Mouse (Mus musculus) kidney, postnatal 0 days (tissue): ENCODE data around the gene Phgr1. TPM values are rescaled to one million over a fixed set of nuclear protein-coding genes. Genes with fewer than 3 reads are reported as not detected.

Experiments used
- ATAC-seq: fragments of 200-750 bp; cut with Nextera tagmentation; replicated peaks from 2 replicates; pipeline ENCODE4 v1.8.0; 2017; ENCODE audit warnings: low read depth, moderate number of reproducible peaks, moderate TSS enrichment, moderate library complexity; ENCODE audit not compliant: low FRiP score
- DNase-seq: peaks from one replicate; pipeline ENCODE4 v3.0.0-alpha.2; 2016; ENCODE audit warnings: low spot score
- H3K27ac ChIP-seq: fragments of 300-500 bp; sonication (generic); 2 replicates; pipeline ENCODE4 v1.5.1; 2014; ENCODE audit warnings: mild to moderate bottlenecking
- H3K27me3 ChIP-seq: fragments of 300-500 bp; sonication (generic); 2 replicates; pipeline ENCODE4 v1.6.1; 2014; ENCODE audit warnings: low read length, mixed read lengths; ENCODE audit not compliant: insufficient read depth
- H3K36me3 ChIP-seq: fragments of 300-500 bp; sonication (generic); 2 replicates; pipeline ENCODE4 v1.6.1; 2014; ENCODE audit warnings: low read length, mixed read lengths; ENCODE audit not compliant: insufficient read depth
- H3K4me1 ChIP-seq: fragments of 300-500 bp; sonication (generic); replicated peaks from 2 replicates; pipeline ENCODE4 v1.6.1; 2014; ENCODE audit warnings: antibody characterized with exemption, low read length, mixed read lengths; ENCODE audit not compliant: insufficient read depth
- H3K4me2 ChIP-seq: fragments of 300-500 bp; sonication (generic); 2 replicates; pipeline ENCODE4 v1.6.1; 2014; ENCODE audit warnings: mild to moderate bottlenecking, low read length, moderate library complexity, mixed read lengths
- H3K4me3 ChIP-seq: fragments of 300-500 bp; sonication (generic); replicated peaks from 2 replicates; pipeline ENCODE4 v1.5.1; 2014; ENCODE audit warnings: low read depth, low read length
- H3K9ac ChIP-seq: fragments of 300-500 bp; sonication (generic); 2 replicates; pipeline ENCODE4 v1.6.1; 2014; ENCODE audit warnings: low read depth, low read length
- H3K9me3 ChIP-seq: fragments of 300-500 bp; sonication (generic); replicated peaks from 2 replicates; pipeline ENCODE4 v1.6.1; 2016; ENCODE audit warnings: low read length, inconsistent platforms, mixed read lengths
- CTCF ChIP-seq: IDR thresholded peaks from 2 replicates; pipeline ENCODE4 v1.5.1; 2016; ENCODE audit warnings: antibody characterized with exemption, low read depth, mild to moderate bottlenecking, moderate library complexity
- WGBS: fragments of 180-500 bp; shearing (Covaris S2); extraction: QIAGEN DNeasy Blood & Tissue Kit; methylation state at CpG from one replicate; pipeline ENCODE4 v1.1.7; 2014; 5-methylcytosine and 5-hydroxymethylcytosine counted together
- polyA plus RNA-seq: library from polyadenylated mRNA; unstranded; fragments of >200 nt; fragmentation: Nextera tagmentation; extraction: Ambion mirVana; gene quantifications from 2 replicates; pipeline ENCODE4 v1.2.1, GENCODE M21; 2015

The Phgr1 gene
- polyA plus RNA-seq, 1 experiment from 2014 or later: not detected

DNA sequence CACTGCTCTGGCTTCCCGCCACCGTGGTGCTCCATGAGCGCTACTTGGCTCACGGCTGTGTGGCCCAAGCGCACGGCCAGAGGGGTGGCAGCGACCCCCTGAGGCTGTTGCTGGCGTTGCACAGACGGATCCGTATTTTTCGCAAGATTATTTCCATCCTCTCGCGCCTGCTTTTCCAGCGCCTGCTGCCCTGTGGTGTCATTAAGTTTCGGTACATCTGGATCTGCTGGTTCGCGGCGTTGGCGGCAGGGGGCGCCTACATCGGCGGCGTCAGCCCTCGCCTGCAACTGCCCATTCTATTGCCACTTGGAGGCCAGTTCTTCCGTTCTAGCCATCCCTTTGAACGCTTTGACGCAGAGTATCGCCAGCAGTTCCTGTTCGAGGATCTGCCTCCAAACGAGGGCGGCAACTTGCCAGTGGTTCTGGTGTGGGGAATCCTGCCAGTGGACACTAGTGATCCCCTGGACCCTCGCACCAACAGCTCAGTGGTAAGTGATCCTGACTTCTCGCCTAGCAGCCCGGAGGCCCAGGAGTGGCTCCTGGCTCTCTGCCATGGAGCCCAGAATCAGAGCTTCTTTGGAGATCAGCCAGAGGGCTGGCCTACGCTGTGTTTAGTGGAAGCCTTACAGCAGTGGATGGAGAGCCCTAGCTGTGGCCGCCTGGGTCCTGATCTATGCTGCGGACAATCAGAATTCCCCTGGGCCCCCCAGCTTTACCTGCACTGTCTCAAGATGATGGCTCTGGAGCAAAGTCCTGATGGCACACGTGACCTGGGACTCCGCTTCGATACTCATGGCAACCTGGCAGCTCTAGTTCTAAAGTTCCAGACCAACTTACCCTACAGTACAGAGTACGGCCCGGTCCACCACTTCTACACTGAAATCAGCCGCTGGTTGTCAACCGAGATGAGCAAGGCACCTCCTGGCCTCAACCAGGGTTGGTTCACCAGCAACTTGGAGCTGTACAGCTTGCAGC is 18.3 kb downstream of the Phgr1 start:
- Histone ChIP-seq H3K4me1 (no peaks in the 10 kb centered on the region), H3K9ac (no peak overlapping the region), H3K36me3 (no peaks in the 10 kb centered on the region), H3K27ac (no peak overlapping the region), H3K4me2 (peak overlapping the region; percentile 38), H3K4me3 (no peak overlapping the region), H3K9me3 (no peaks in the 10 kb centered on the region), H3K27me3 (0 out of 2 replicates have a peak, but pooled peaks cover 2% of the 10 kb centered on the region)
- WGBS: 25% methylated on average over 44 of the region's 44 CpGs
- ATAC-seq (peak; percentile 33; the same call in 1 of the 2 replicates), DNase-seq (peak; percentile 76)
- peak; percentile 79 for TF ChIP-seq CTCF

DNA sequence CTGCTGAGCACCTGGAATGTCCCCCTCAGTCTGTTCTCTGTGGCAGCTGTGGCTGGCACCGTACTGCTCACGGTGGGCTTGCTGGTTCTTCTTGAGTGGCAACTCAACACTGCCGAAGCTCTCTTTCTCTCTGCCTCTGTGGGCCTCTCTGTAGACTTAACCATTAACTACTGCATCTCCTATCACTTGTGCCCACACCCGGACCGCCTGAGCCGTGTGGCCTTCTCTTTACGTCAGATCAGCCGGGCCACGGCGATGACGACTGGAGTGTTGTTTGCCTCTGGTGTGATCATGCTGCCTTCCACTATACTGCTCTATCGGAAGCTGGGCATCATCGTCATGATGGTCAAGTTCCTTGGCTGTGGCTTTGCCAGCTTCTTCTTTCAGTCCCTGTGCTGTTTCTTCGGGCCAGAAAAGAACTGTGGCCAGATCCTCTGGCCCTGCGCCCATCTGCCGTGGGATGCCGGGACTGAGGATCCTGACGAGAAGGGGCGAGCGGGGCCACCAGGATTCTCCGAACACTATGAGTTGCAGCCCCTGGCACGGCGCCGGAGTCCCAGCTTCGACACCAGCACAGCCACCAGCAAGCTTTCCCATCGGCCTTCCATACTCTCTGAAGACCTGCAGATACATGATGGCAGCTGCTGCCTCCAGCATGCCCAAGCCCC is 19.2 kb downstream of the Phgr1 start:
- H3K4me1 ChIP-seq: no peaks in the 10 kb centered on the region
- H3K9ac ChIP-seq: no peak overlapping the region
- no peak overlapping the region for H3K4me3 ChIP-seq
- no peak for TF ChIP-seq CTCF
- no peaks in the 10 kb centered on the region for H3K9me3 ChIP-seq
- 0 out of 2 replicates have a peak, but pooled peaks cover 3% of the 10 kb centered on the region for H3K27me3 ChIP-seq
- DNase-seq (no peak), ATAC-seq (no peak)
- no peak overlapping the region for H3K4me2 ChIP-seq
- WGBS: 93% methylated on average over 26 of the region's 26 CpGs
- no peak overlapping the region for H3K27ac ChIP-seq
- no peaks in the 10 kb centered on the region for H3K36me3 ChIP-seq

DNA sequence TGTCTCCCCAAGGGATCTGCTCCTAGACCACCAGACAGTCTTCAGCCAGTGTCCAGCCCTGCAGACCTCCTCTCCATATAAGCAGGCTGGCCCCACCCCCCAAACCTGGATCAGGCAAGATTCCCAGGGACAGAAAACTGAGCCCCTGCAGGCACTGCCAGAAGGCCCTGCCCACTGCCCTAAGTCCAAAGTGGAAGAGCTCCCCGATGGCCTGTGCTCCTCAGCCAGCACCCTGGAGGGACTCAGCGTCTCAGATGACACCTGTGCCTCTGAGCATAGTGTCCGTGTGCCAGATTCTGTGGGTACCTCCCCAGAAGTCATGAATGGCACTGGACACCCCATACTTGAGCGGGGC is 19.7 kb downstream of the Phgr1 start:
- DNase-seq (no peak), ATAC-seq (no peak)
- Histone ChIP-seq H3K27me3 (0 out of 2 replicates have a peak, but pooled peaks cover 3% of the 10 kb centered on the region), H3K4me2 (no peak overlapping the region), H3K9me3 (no peaks in the 10 kb centered on the region), H3K27ac (no peak overlapping the region), H3K36me3 (no peaks in the 10 kb centered on the region), H3K9ac (no peak overlapping the region), H3K4me1 (no peaks in the 10 kb centered on the region), H3K4me3 (no peak overlapping the region)
- no peak for TF ChIP-seq CTCF
- 72% methylated on average over 4 of the region's 4 CpGs for WGBS

DNA sequence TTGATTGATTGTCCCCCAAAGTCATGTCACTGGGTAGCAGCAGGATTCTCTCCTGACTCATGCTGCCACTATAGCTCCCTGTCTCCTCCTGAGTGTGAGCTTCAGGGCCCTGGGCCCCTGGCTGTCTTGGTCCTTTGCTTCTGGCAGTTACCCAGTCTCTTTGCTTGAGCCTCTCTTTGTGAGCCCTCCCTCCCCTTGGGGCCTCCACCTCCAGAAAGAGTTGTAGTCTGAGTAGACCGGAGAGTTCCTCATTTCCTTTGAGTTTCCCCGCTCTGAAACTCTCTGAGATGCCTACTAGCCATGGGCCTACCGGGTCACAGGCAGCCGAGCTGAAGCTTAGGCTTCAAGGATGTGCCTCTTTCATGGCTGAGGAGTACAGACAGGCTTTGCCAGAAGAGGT is 21.1 kb downstream of the Phgr1 start:
- no peaks in the 10 kb centered on the region for H3K9me3 ChIP-seq
- 0 out of 2 replicates have a peak, but pooled peaks cover 3% of the 10 kb centered on the region for H3K27me3 ChIP-seq
- no peaks in the 10 kb centered on the region for H3K36me3 ChIP-seq
- no peak for TF ChIP-seq CTCF
- no peak overlapping the region for H3K4me3 ChIP-seq
- ATAC-seq (no peak), DNase-seq (no peak)
- no peaks in the 10 kb centered on the region for H3K4me1 ChIP-seq
- 80% methylated on average over 4 of the region's 4 CpGs for WGBS
- no peak overlapping the region for H3K9ac ChIP-seq
- no peak overlapping the region for H3K4me2 ChIP-seq
- no peak overlapping the region for H3K27ac ChIP-seq

DNA sequence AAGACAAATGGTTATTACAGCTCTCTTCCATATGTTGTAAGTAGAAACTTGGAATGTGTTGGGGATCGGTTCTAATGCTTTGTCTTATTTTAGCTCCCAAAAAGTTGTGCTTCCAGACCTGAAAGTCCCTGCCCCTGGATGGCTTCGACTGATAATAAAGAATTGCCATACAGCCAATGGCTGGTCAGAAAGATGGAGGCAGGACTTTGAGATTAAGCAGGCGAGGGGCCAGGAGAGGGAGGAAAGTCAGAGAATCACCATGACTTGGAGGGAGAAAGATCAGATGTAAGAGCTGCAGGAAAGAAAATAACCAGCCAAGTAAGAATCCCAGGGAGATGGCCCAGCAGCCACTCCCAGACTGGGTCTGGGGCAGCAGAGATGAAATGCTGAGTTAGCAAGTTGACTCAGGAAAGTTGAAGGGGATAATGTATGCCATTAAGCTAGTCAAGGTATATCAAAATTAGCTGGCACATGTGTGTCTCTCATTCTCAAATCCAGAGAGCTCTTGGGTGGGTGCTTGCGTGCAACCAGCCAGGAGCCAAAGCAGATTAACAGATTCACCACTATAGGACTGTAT is 30.1 kb downstream of the Phgr1 start:
- Histone ChIP-seq H3K27me3 (no peaks in the 10 kb centered on the region), H3K4me2 (no peak overlapping the region), H3K4me3 (no peak overlapping the region), H3K27ac (no peak overlapping the region), H3K9me3 (no peaks in the 10 kb centered on the region), H3K4me1 (no peaks in the 10 kb centered on the region), H3K36me3 (no peaks in the 10 kb centered on the region), H3K9ac (no peak overlapping the region)
- no peak for TF ChIP-seq CTCF
- ATAC-seq (no peak), DNase-seq (no peak)
- WGBS: 72% methylated on average over 4 of the region's 4 CpGs

DNA sequence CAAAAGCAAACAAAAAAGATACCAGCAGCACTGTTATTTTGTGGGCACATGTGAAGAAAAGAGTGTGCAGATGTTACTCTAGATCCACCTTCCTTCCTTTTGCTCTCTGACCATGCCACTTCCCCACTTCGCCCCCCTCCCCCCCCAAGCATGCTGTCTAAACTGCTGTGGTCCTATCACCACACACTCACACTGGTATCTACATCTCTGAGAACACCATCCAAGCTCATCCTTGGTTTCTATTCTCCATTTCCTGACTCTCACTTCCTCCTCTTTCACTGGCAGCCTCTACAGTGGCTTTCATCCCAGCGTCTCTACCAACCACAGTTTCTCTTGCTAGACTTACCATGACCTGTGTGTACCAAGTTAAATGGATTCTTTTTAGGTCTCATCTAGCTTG is 31.9 kb downstream of the Phgr1 start:
- 86% methylated on average over 2 of the region's 2 CpGs for WGBS
- H3K36me3 ChIP-seq: no peaks in the 10 kb centered on the region

More for the DNA sequence above, 31.9 kb downstream of the Phgr1 start:
- H3K9me3 ChIP-seq: no peaks in the 10 kb centered on the region
- H3K27ac ChIP-seq: no peak overlapping the region
- no peak overlapping the region for H3K4me3 ChIP-seq
- no peak overlapping the region for H3K4me2 ChIP-seq
- H3K4me1 ChIP-seq: no peaks in the 10 kb centered on the region
- no peak for TF ChIP-seq CTCF
- no peak for ATAC-seq
- no peak for DNase-seq
- no peak overlapping the region for H3K9ac ChIP-seq
- H3K27me3 ChIP-seq: no peaks in the 10 kb centered on the region
